Mouse (Mus musculus) cerebellum, adult 9-10 months (tissue): Measurements from ENCODE around the gene Csmd2.

Experiments
- DNase-seq: peaks from one replicate; pipeline ENCODE4 v3.0.0; 2022

The Csmd2 gene

DNA sequence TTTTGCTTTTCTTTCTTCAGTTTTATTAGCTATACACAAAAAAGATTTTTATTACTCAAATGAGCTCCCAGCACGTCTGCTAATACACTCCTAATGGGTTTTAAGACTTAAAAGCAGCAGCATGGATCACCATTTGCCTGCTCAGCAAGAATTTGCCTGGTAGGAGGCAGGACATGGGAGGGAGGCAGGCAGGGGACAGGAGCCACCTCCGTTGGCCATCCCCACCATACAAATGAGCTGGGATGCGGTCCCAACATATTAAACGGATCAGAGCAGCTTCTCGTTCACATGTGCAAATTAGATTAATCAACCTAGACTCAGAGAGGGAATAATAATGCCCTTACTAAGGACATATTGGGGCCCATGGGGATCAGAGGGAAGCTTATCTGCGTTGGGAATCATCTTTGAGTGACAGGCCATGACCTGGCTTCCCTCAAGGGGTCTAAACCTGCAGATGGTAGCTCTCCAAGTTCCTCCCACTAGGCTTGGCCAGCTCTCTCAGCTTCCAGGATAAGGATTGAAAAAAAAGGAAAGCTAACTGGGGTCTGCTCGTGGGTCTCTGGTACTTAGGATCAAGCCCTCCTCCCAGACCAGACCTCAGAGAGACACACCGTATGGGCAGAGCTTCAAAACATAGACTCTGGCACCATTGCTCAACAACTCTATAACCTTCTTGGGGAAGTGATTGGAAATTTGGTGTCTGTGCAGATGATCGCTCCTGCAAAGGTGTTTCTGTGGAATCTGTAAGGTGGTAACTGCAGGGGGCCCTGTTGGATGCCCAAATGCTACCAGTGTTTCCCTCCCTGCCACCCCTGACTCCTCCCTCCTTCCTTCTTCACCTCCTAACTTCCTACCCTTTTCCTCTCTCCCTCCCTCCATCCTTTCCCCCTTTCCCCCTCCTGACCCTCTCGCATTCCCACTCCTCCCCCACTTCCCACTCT is 153.8 kb downstream of the Csmd2 start:
- peak; percentile 37 for DNase-seq

DNA sequence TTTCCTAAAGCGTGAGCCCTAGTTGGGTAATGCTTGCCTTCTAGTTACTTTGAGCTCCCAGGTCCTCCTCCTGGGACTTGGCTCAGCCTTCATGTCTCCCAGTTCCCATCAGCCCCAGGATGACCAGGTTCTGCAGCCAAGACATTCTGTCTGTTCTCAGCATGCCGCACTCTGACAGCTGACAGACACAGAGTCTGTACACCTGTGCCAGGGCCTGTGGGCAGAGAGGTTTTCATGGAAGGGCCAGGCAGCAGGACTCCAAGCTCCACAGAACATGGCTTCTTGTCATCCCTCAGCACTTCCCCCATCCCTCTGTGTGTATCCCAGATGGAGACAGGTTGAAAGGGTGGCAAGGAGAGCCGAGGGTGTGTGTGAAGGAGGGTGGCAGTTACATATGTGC is 154.6 kb downstream of the Csmd2 start:
- peak; percentile 94 for DNase-seq

DNA sequence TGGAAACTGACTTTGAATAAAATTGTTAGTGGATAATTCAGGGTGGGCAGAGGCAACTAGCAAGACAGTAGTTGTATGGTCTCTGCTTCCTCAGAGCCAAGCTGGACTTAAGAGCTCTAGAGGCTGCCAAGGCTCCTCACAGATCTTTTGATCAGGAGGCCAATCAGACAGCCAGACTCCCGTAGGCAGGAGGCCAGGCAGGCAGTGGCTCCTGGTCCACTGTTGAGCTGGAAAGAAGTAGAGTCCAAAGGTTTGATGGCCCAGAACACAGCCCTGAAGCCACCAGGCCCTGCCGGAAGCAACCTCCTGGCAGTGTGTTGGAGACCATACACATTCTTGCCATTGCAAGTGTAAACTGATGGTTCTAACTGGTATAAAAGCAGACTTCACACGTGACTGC is 155.5 kb downstream of the Csmd2 start:
- DNase-seq, result peak; percentile 40

DNA sequence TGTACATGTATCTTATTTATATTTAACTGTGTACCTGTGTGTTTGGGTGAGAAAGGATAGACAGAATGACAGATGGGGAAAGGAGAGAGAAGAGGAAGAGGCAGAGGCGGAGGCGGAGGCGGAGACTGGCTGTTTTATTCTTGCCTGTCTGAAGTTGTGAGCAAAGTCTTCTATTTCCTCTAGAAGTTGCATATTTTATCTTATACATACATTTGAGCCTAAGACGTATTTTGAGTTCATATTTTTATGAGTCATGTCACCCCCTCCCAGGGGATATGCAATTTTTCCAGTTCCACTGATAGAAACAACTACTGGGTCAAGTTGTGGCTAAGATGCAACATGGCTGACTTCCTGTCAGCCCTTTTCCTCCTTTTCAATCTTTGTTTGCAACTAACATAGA is 161.9 kb downstream of the Csmd2 start:
- DNase-seq, result no peak

DNA sequence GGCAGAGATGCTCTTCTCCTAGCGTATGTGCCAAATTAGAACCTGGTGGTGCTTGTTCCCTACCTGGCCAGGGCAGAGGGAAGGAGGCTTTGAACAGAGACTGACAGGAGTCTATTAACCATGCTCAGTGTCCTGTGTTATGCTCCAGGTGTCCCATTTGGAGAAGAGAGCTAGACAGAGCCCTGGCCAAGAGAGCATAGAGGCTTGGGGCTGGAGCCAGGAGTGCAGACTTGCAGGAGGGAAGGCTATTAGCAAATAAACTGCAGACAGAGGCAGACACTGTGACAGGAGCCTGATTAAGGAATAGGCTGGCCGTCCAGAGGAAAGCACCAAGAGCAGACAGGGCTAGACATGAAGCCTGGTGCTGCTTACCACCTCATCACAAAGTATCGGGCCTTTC is 164.4 kb downstream of the Csmd2 start:
- DNase-seq, result no peak

DNA sequence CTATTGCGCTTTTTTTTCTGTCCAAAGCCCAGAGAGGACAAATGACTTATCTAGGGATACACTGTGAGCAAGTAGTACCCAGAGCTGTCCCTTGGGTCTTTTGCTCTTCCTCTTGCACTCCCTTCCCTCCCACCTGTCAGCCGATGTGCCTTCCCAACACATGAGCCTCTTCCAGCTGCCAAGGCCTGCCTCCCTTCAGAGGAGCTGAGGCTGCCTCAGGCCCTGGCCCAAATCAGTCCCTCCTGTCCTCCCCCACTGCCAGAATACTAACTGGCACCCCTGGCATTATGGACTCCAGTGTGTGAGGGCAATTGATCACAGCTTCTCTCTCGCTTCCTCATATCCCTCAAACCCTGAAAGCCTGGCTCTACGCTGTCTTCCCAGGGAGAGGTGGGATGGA is 165.5 kb downstream of the Csmd2 start:
- no peak for DNase-seq

DNA sequence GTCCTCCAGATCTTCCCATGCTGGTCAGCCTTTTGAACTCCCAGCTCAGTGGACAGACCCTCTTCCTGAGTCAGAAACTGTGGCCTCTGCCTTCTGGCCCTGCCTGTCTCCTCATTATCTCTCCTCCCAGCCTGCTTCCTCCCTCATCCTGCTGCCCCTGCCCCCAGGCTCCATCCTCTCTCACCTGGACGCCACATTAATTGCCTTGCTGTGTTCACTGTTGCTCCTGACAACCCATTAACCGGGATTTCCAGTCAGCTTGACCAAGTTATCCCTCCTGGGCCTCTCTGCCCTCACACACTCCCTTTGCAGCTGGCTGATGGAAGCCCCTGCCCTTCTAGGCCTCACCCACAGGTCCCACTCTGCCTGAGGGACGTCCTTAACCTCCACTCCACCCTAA is 167.6 kb downstream of the Csmd2 start:
- DNase-seq, result no peak

DNA sequence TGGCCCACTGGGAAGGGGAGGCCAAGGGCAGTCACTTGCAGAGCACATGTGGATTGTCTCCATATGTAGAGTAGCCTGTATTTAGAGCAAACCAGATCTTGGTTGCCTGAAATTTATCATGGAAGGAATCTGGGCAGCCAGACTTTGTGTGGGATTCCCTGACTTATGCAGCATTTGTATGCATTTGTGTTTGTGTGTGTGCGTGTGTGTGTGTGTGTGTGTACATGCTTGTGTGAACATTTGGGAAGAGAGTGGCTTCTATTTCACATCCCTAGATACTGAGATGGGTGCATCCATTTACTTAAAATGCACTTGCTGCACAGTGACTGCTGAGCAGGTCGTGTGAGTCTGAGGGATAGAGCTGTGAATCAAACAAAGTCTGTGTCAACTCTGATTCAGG is 173.0 kb downstream of the Csmd2 start:
- no peak for DNase-seq

DNA sequence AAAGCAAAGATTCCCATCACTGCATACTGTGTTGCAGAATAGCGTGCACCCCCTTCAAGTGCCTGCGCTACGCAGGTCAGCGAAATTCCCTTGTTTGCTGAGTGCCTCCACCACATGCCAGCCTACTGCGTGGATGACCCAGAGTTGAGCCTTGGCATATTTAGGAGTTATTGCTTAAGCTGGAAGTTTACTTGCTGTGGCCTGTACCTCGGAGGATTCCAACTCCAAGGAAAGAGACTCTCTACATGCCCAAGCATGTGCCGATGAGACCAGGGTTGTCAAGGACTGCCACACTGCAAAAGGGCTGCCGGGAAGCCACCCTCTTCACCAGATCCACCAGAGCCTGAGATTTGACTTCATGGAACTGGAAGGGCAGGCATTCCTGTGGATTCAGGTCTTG is 182.5 kb downstream of the Csmd2 start:
- no peak for DNase-seq

DNA sequence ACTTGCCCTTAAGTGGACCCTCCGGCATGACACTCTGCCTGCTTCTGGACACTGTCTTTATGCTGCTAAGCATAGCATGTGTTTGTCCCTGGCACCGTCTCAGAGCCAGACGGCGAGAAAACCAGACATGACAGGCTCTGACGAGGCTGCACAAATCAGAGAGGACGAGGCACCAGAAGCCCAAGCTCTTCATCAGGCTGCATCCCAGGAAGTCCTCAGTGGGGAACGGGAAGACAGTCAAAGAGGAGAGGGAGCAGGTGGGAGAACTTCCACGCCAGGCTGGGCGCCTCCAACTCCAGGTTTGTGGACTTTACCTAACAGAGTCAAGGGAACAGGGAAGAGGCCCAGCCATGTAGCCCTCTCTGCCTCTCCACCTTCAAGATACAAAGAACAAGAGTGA is 183.6 kb downstream of the Csmd2 start:
- peak; percentile 84 for DNase-seq

DNA sequence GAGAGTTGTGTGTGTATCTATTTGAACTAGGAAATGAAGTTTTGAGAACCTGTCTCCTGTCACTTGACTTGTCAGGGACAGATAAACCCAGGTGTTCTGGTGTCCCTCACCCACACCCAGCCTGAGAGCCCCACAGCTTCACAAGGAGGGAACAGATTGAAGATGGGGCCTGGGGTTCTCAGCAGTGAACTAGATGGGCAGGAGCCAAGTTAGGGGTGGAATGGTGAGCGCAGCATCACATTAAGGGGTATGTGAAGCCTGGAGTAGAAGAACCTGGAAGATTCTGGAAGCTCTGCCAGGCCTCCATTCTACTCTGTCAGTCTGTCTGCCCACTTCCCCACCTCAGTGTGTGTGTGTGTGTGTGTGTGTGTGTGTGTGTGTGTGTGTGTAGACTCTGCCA is 184.0 kb downstream of the Csmd2 start:
- DNase-seq, result no peak

DNA sequence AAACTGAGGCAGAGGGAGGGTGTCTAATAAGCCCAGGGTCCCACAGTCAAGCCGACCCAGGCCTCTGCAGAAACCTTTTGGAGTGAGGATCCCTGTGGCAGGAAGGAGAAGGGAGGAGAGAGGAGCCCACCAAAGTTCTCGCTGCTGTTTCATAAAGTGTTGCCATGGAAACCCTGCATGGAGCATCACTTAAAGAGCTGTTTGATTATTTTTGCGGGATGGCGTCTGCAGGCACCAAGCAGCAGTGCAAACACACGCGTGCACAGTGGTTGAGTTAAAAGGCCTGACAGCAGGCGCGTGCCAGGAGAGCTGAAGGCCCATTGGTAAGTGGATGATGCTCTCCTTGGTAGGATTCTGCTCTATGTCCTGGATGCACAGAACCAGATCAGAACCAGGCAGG is 191.3 kb downstream of the Csmd2 start:
- no peak for DNase-seq

DNA sequence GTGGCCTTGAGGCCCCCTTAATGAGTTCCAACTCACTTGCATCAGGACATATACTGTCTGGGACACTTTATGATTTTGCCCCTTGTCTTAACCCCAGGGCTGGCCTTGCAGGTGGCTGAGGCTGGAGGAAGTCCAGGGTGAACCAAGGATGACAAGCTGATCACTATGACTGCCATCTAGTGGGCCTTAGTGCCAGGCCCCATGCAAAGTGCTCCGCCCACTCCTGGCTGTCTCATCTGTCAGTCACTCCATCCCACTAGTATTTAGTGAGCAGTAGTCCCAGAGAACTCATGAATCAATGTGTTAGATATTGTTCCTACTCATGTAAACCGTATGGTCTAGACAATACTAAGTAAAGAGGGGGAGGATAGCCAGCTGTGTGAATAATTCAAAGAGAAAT is 191.9 kb downstream of the Csmd2 start:
- DNase-seq, result peak; percentile 39

DNA sequence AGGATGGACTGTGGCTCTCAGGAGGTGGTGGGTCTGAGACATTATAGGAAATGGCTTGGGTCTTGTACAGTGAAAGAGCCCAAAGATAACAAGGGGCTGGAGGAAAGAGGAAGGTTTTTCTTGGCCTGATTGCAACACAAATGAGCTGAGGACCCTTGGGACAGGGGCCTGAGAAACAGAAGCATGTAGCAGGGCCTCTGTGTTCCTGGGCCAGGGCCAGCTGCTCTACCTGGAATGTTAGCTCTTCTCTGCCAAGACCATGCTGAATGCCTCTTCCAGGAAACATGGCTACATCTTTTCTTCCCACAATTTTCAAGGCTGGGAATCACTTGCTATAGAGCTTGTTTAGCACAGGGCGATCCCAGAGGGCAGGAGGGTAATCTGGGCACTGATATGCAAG is 197.1 kb downstream of the Csmd2 start:
- no peak for DNase-seq

DNA sequence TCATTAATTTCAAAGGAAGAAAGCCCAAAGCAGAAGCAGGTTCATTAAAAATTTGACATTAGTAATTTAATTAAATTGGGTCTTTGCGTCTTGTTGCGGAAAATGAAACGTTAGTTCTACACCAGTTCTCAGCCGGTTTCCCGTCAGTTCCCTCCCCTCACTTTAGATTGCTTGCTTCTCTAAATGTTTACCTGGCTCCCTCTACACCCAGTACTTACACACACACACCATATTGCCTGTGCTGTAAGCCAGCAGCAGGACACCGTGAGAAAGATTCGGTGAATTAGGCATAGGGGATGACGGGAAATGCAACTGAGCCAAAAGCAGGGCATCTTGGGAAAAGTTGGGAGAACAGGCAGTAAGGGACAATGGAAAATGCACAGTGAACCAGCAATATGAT is 206.8 kb downstream of the Csmd2 start:
- DNase-seq, result no peak

DNA sequence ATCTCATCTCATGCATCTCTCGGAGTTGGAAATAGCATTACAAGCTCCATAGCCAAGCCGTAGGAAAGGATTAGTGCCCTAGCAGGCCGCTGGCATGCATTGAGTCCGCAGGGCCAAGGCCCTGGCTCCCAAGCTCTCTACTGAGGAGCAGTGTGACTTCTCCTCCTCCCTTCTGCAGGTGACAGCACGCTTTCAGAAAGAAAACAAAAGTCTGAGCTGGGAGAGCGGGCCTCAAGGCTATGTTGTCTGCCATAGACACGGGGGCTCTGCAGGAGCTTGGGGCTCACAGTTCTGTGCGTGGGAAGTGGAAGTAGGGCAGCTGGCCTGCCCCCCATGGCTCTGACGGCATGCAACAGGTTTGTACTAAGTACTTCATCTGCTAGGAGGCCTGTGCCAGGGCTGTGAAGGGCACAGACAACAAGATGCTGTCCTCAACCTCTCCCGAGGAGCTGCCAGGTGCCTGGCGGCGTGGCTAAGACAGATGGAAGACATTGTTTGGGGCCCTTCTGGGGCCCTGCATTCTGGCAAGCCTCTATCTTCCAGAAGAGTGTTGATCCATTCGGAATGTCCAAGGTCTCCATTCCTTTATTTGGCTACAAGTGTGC is 230.4 kb downstream of the Csmd2 start:
- DNase-seq, result peak; percentile 94

DNA sequence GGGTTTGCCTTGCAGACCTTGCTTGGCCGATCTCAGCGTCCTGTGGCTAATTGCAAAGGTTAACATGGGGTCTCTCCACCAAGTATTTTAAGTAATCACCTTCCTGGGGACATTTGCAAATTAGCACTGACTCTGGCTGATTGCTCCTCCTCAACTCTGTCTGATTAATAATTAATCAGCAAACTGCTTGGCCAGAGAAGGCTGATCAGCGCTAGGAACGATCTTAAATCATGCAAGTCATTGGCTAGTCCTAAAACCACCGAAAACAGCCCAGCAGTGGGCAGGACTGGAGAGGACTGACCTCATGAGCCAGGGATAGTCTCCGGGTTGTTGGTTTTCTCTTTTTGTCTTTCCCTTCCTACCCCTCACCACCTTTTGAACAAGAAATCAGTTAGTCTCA is 236.8 kb downstream of the Csmd2 start:
- no peak for DNase-seq

DNA sequence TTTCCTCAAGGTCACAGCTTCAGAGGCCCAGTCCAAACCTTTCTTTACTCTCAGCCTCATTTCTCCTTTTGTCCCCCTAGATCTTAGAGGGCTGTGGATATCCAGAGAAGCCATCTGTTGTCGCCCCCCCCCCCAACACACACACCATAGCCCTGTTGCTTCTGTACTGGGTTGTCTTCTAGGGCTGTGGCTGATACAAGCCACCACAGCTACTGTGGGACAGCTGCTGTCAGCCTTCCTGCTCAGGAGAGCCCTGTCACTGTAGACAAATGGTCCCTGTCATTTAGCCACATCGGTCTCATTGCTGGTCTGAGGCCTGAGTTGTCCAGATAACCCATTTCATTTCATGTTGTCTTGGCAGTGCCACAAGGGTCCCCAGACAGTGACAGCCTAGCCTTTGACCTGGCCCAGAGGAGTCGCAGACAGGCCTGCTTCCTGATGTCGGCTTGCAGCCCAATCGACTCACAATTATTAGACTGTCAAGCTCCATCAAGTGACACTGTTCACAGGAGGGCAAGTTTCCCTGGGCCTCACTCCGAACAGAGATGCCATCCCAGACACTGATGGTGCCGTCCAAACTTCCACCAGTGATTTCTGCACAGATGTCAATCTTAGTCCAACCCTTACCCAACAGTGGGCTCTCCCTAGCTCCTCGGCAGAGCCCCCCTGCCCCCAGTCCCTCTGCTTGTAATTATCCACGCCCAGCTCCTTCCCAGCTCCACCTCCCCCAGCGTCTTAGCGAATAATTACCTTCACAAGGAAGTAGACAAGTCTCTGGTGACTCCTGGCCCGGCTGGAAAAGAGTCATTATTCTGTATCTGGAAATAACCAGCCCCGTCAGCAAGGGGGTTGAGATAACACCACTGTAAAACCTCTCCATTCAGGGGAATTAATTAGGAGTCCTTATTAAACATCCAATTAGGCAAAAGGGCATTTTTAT is 240.0 kb downstream of the Csmd2 start:
- no peak for DNase-seq

DNA sequence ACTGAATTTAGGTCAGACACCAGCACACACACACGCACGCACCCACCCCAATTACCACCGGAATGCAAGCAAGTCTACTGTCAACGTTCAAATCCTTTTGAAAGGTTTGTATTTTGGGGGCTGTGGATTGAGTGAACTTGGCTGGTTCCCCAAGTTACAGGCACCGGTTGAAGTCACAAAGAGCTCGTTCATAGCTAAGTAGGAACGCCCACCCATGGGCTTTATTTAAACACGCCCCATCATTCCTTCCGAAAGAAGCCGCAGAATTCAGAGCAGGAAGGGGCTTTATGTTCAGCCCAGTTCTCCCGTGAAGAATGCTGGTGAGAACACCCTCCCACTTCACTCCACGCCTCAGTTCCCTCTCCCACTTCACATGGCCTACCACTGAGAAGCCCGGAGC is 245.8 kb downstream of the Csmd2 start:
- no peak for DNase-seq

DNA sequence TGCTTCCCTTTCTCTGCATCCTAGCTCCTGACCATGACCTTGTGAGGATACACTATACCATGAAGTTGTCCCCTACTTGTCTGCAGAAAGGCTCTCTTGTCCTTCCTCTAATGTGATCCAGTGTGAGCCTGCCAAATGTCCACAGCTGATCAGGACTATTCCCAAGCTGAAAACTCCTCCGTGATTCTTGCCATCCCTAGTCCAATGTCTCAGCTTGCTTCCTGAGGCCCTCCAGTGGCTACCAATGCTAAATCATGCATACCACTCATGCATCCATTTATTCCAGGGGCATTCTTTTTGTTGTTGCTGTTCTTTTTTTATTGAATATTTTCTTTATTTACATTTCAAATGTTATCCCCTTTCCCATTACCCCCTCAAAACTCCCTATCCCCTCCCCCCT is 251.5 kb downstream of the Csmd2 start:
- peak; percentile 26 for DNase-seq

DNA sequence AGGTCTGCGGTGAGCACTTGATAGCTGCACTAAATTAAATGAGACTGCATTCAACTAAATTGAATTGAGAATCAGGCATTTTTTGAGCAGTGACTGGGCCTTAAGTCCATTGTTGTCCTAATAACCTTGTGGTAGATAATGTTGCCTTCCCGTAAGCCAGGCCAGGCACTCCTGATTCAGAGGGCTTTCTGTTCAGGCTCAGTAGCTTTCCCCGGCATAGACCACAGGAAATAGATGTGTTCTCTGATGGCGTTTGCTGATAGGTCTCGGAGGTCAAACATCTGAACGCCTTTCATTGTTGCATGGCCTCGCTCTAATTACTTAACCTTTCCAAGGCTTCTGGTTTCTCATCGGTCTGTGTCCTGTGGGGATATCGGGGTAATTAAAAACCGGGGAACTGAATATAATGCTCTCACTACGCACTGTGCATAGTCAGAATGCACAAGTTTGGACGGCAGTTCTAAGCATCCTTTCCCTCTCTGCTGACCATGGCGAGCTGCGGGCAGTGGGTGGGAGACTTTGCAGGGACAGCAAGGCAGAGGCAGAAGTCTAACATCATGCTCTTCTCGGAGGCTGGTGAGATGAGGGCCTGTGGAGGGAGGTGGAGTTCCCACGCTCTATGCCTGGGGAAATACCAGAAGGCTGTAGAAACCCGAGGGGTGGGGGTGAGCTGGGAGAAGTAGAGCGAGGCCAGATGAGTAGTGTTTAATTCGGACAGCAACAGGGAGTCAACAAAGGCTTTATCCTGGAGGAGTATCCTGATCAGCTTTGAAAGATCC is 253.6 kb downstream of the Csmd2 start:
- DNase-seq, result no peak

DNA sequence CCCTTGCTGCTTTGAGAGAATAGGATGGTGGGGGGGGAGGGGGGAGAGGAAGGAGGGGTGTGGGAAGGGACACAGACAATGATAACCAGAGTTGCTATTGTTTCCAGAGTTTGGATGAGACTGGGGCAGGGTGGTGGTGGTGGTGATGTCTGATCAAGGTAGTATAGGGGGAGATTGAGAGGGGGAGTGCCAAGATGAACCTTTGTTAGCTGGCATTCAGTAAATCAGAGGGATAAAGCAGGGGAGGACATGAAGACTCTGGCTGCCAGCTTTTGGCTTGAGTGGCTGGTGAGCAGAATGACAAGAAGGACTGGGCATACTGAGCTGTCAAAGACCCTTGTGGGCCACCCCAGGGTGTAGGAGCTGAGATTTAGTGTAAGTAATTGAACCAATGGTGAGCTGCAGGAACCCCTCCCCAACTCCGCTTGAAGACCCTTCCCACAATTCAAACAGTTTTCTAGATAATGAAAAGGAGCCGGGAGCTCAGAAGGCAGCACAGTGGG is 254.2 kb downstream of the Csmd2 start:
- DNase-seq, result no peak
